Mouse (Mus musculus) ES-E14 (cell line): ENCODE data around the gene Gpm6b. TPM values are rescaled to one million over a fixed set of nuclear protein-coding genes. Genes with fewer than 3 reads are reported as not detected.

Experiments used
- DNase-seq: peaks from one replicate; pipeline ENCODE4 v3.0.0-alpha.2; 2013; ENCODE audit warnings: low read depth, low spot score
- H3K27ac ChIP-seq: 2 replicates; pipeline ENCODE4 v1.5.1; 2012; ENCODE audit warnings: low read depth, mild to moderate bottlenecking, low read length, moderate library complexity, mixed read lengths; ENCODE audit not compliant: poor library complexity, insufficient read depth, severe bottlenecking
- H3K36me3 ChIP-seq: 2 replicates; pipeline ENCODE4 v1.6.1; 2012; ENCODE audit warnings: mild to moderate bottlenecking, low read length, moderate library complexity, mixed read lengths; ENCODE audit not compliant: control insufficient read depth, poor library complexity, insufficient read depth, severe bottlenecking
- H3K4me1 ChIP-seq, 2 experiments: fragments of 150-350 bp in 1 of 2; sonication (generic) in 1 of 2; 2 replicates each; pipeline ENCODE4 v1.6.1; 2012; ENCODE audit warnings: low read length in 2 of 2, mild to moderate bottlenecking in 1 of 2, mixed read lengths in 1 of 2; ENCODE audit not compliant: control insufficient read depth in 2 of 2, insufficient read depth in 2 of 2, poor library complexity in 1 of 2
- H3K4me3 ChIP-seq, 2 experiments: fragments of 150-350 bp in 1 of 2; sonication (generic) in 1 of 2; 2 replicates each; pipeline ENCODE4 v1.5.1; 2012; ENCODE audit warnings: low read length in 2 of 2, low read depth in 1 of 2, mild to moderate bottlenecking in 1 of 2, mixed read lengths in 1 of 2; ENCODE audit not compliant: insufficient read depth in 1 of 2, poor library complexity in 1 of 2, severe bottlenecking in 1 of 2
- H3K9ac ChIP-seq: 2 replicates; pipeline ENCODE4 v1.6.1; 2012; ENCODE audit warnings: low read depth, mild to moderate bottlenecking, low read length, mixed read lengths; ENCODE audit not compliant: poor library complexity, insufficient read depth, severe bottlenecking
- H3K9me3 ChIP-seq: fragments of 150-350 bp; sonication (generic); 2 replicates; pipeline ENCODE4 v1.6.1; 2012; ENCODE audit warnings: low read depth, mild to moderate bottlenecking, low read length; ENCODE audit not compliant: control insufficient read depth, insufficient read depth
- CHD2 ChIP-seq: IDR thresholded peaks from 2 replicates; pipeline ENCODE4 v1.6.1; 2014; ENCODE audit warnings: mild to moderate bottlenecking, low read depth, low read length, inconsistent platforms
- HCFC1 ChIP-seq: IDR thresholded peaks from 2 replicates; pipeline ENCODE4 v1.6.1; 2012; ENCODE audit warnings: low read length, inconsistent platforms, borderline replicate concordance; ENCODE audit not compliant: insufficient read depth
- MAFK ChIP-seq: IDR thresholded peaks from 2 replicates; pipeline ENCODE4 v1.6.1; 2014; ENCODE audit warnings: mild to moderate bottlenecking, low read depth, low read length, inconsistent platforms; ENCODE audit not compliant: insufficient read depth
- ZC3H11A ChIP-seq: IDR thresholded peaks from 2 replicates; pipeline ENCODE4 v1.6.1; 2012; ENCODE audit warnings: low read depth, mild to moderate bottlenecking, inconsistent platforms, low read length, borderline replicate concordance
- ZNF384 ChIP-seq: IDR thresholded peaks from 2 replicates; pipeline ENCODE4 v1.6.1; 2012; ENCODE audit warnings: low read depth, low read length, inconsistent platforms
- in situ Hi-C, 2 experiments: fragments of 600-800 bp; cut with MboI; formaldehyde crosslinking; loops; one replicate each; pipeline ENCODE4 v1.15.1; 2025; ENCODE audit warnings: low sequenced_read_pairs in 2 of 2, inconsistent platforms in 1 of 2; ENCODE audit not compliant: unreplicated experiment in 2 of 2
- total RNA-seq: library from RNA; depleted of rRNA; stranded (reverse); fragments of 300-350 nt; gene quantifications from 2 replicates; pipeline ENCODE4 v1.2.3, GENCODE M21; 2012

Gene Gpm6b
- total RNA-seq, 1 experiment: 1.0 TPM

GRCm38 (mm10) chrX:166230515-166231267 lies 8.0 kb upstream of the Gpm6b start:
- TF ChIP-seq HCFC1: no peak
- TF ChIP-seq ZC3H11A: no peak
- TF ChIP-seq MAFK: no peak
- no peak for TF ChIP-seq CHD2
- no peak for TF ChIP-seq ZNF384
- in situ Hi-C loops: no loop called here

GRCm38 (mm10) chrX:166236131-166236530 lies 2.6 kb upstream of the Gpm6b start:
- in situ Hi-C loops: no loop called here
- no peak for TF ChIP-seq CHD2
- TF ChIP-seq ZNF384: no peak
- no peak for TF ChIP-seq HCFC1
- no peak for TF ChIP-seq ZC3H11A
- no peak for TF ChIP-seq MAFK

More at GRCm38 (mm10) chrX:166230515-166231267, 8.0 kb upstream of the Gpm6b start:
- Histone ChIP-seq H3K9ac (no peak overlapping the region), H3K9me3 (no peaks in the 10 kb centered on the region), H3K27ac (no peak overlapping the region), H3K36me3 (no peaks in the 10 kb centered on the region), H3K4me1 (no peaks in the 10 kb centered on the region), H3K4me3 (no peak overlapping the region)
- DNase-seq: no peak

GRCm38 (mm10) chrX:166239520-166239919 lies 809 bp downstream of the Gpm6b start:
- in situ Hi-C loops: no loop called here
- no peak for DNase-seq
- Histone ChIP-seq H3K36me3 (no peaks in the 10 kb centered on the region), H3K4me1 (no peaks in the 10 kb centered on the region), H3K9ac (peak overlapping the region; percentile 55; the same call in 1 of the 2 replicates), H3K4me3 (peak overlapping the region; percentile 57 to 76; a peak in 3 of 4 replicates), H3K27ac (no peak overlapping the region), H3K9me3 (no peaks in the 10 kb centered on the region)
- TF ChIP-seq MAFK: no peak
- TF ChIP-seq CHD2: no peak
- no peak for TF ChIP-seq HCFC1
- TF ChIP-seq ZNF384: no peak
- no peak for TF ChIP-seq ZC3H11A

More at GRCm38 (mm10) chrX:166236131-166236530, 2.6 kb upstream of the Gpm6b start:
- no peak overlapping the region for H3K9ac ChIP-seq
- no peak overlapping the region for H3K27ac ChIP-seq
- H3K9me3 ChIP-seq: no peaks in the 10 kb centered on the region
- no peaks in the 10 kb centered on the region for H3K4me1 ChIP-seq
- H3K4me3 ChIP-seq: no peak overlapping the region
- DNase-seq: no peak
- no peaks in the 10 kb centered on the region for H3K36me3 ChIP-seq

GRCm38 (mm10) chrX:166240751-166241150 lies 2.0 kb downstream of the Gpm6b start:
- in situ Hi-C loops: no loop called here
- Histone ChIP-seq H3K36me3 (no peaks in the 10 kb centered on the region), H3K27ac (no peak overlapping the region), H3K4me3 (no peak overlapping the region), H3K9me3 (no peaks in the 10 kb centered on the region), H3K4me1 (no peaks in the 10 kb centered on the region), H3K9ac (no peak overlapping the region)
- DNase-seq: no peak
- TF ChIP-seq ZC3H11A (no peak), HCFC1 (no peak), ZNF384 (no peak), MAFK (no peak), CHD2 (no peak)
